Mouse (Mus musculus) CH12.LX (cell line): ENCODE measurements around the gene Rmi2.

Experiments
- CHD2 ChIP-seq: IDR thresholded peaks from 2 replicates; pipeline ENCODE4 v1.6.1; 2011; ENCODE audit warnings: low read length, improper control_type of control experiment
- E2F4 ChIP-seq: IDR thresholded peaks from 2 replicates; pipeline ENCODE4 v1.6.1; 2011; ENCODE audit warnings: low read depth, low read length, improper control_type of control experiment; ENCODE audit not compliant: insufficient replicate concordance
- EP300 ChIP-seq: IDR thresholded peaks from 2 replicates; pipeline ENCODE4 v1.6.1; 2011; ENCODE audit warnings: low read length, improper control_type of control experiment
- MAX ChIP-seq: IDR thresholded peaks from 2 replicates; pipeline ENCODE4 v1.6.1; 2011; ENCODE audit warnings: low read length, improper control_type of control experiment

GRCm38 (mm10) chr16:10900736-10901135 lies 65.9 kb downstream of the Rmi2 start:
- TF ChIP-seq EP300, result no peak
- no peak for TF ChIP-seq MAX
- TF ChIP-seq E2F4, result no peak
- TF ChIP-seq CHD2, result no peak
